Mouse (Mus musculus) intestine, embryonic 16.5 days (tissue): ENCODE data around the gene Grifin. TPM values are rescaled to one million over a fixed set of nuclear protein-coding genes. Genes with fewer than 3 reads are reported as not detected.

Source experiments
- polyA plus RNA-seq: library from polyadenylated mRNA; unstranded; fragments of >200 nt; fragmentation: Nextera tagmentation; extraction: Ambion mirVana; gene quantifications from 2 replicates; pipeline ENCODE4 v1.2.1, GENCODE M21; 2015

The Grifin gene
- polyA plus RNA-seq, 1 experiment from 2014 or later: 0.70 TPM

Other genes with a start within 250 kb of the Grifin start
- gene Mad1l1, start 243.5 kb downstream of the Grifin start, polyA plus RNA-seq: 31.4 and 34.1 TPM in 2 replicates
- 48.6 and 48.8 TPM in 2 replicates for gene Nudt1, start 243.4 kb downstream of the Grifin start, polyA plus RNA-seq
- gene Mrm2, start 233.2 kb downstream of the Grifin start, polyA plus RNA-seq: 18.3 and 19.6 TPM in 2 replicates
- 35.9 and 45.2 TPM in 2 replicates for gene Snx8, start 175.8 kb downstream of the Grifin start, polyA plus RNA-seq
- gene Eif3b, start 145.7 kb downstream of the Grifin start, polyA plus RNA-seq: 85.2 and 89.0 TPM in 2 replicates
- gene Gm4869, start 119.4 kb downstream of the Grifin start, polyA plus RNA-seq: not detected in 2 replicates
- 19.9 and 21.0 TPM in 2 replicates for gene Chst12, start 59.5 kb downstream of the Grifin start, polyA plus RNA-seq
- 11.9 and 13.4 TPM in 2 replicates for gene Lfng, start 42.2 kb upstream of the Grifin start, polyA plus RNA-seq
- 17.0 and 24.3 TPM in 2 replicates for gene Ttyh3, start 84.0 kb upstream of the Grifin start, polyA plus RNA-seq
- gene Iqce, start 137.3 kb upstream of the Grifin start, polyA plus RNA-seq: 16.7 and 18.2 TPM in 2 replicates
- gene Brat1, start 139.9 kb upstream of the Grifin start, polyA plus RNA-seq: 19.0 and 20.0 TPM in 2 replicates
- 1.4 and 1.5 TPM in 2 replicates for gene Amz1, start 159.1 kb upstream of the Grifin start, polyA plus RNA-seq